Mouse (Mus musculus) heart, embryonic 11.5 days (tissue): ENCODE results near the gene Trpm8. TPM values are rescaled to one million over a fixed set of nuclear protein-coding genes. Genes with fewer than 3 reads are reported as not detected.
A peak's percentile ranks its signal among the peaks of the same experiment; 100 is the strongest.

Experiments used
- ATAC-seq: fragments of 200-750 bp; cut with Nextera tagmentation; replicated peaks from 2 replicates; pipeline ENCODE4 v1.8.0; 2017; ENCODE audit warnings: moderate library complexity; ENCODE audit not compliant: insufficient number of reproducible peaks, low FRiP score, low TSS enrichment
- H3K27ac ChIP-seq: fragments of 300-500 bp; sonication (generic); 2 replicates; pipeline ENCODE4 v1.5.1; 2014; ENCODE audit warnings: mild to moderate bottlenecking, low read depth, low read length
- H3K27me3 ChIP-seq: fragments of 300-500 bp; sonication (generic); 2 replicates; pipeline ENCODE4 v1.6.1; 2014; ENCODE audit warnings: mild to moderate bottlenecking, low read length, mixed read lengths; ENCODE audit not compliant: control insufficient read depth, insufficient read depth
- H3K36me3 ChIP-seq: fragments of 300-500 bp; sonication (generic); 2 replicates; pipeline ENCODE4 v1.6.1; 2014; ENCODE audit warnings: mild to moderate bottlenecking, low read length, moderate library complexity, mixed read lengths; ENCODE audit not compliant: control insufficient read depth, insufficient read depth
- H3K4me1 ChIP-seq: fragments of 300-500 bp; sonication (generic); 2 replicates; pipeline ENCODE4 v1.6.1; 2014; ENCODE audit warnings: low read length; ENCODE audit not compliant: control insufficient read depth, insufficient read depth
- H3K4me2 ChIP-seq: fragments of 300-500 bp; sonication (generic); 2 replicates; pipeline ENCODE4 v1.6.1; 2014; ENCODE audit warnings: mild to moderate bottlenecking, moderate library complexity
- H3K4me3 ChIP-seq: fragments of 300-500 bp; sonication (generic); 2 replicates; pipeline ENCODE4 v1.5.1; 2014; ENCODE audit warnings: low read depth, low read length
- H3K9ac ChIP-seq: fragments of 300-500 bp; sonication (generic); 2 replicates; pipeline ENCODE4 v1.6.1; 2014; ENCODE audit warnings: mild to moderate bottlenecking, low read depth, low read length, moderate library complexity
- H3K9me3 ChIP-seq: fragments of 300-500 bp; sonication (generic); replicated peaks from 2 replicates; pipeline ENCODE4 v1.6.1; 2016; ENCODE audit warnings: low read length; ENCODE audit not compliant: control insufficient read depth
- WGBS: fragments of 180-500 bp; shearing (Covaris S2); extraction: QIAGEN DNeasy Blood & Tissue Kit; methylation state at CpG from one replicate; pipeline ENCODE4 v1.1.7; 2014; ENCODE audit not compliant: insufficient replicate concordance; 5-methylcytosine and 5-hydroxymethylcytosine counted together
- polyA plus RNA-seq: library from polyadenylated mRNA; unstranded; fragments of >200 nt; fragmentation: Nextera tagmentation; extraction: Ambion mirVana; gene quantifications from 2 replicates; pipeline ENCODE4 v1.2.1, GENCODE M21; 2014

Trpm8 gene
- polyA plus RNA-seq, 1 experiment from 2014 or later, result 0.10 TPM

DNA sequence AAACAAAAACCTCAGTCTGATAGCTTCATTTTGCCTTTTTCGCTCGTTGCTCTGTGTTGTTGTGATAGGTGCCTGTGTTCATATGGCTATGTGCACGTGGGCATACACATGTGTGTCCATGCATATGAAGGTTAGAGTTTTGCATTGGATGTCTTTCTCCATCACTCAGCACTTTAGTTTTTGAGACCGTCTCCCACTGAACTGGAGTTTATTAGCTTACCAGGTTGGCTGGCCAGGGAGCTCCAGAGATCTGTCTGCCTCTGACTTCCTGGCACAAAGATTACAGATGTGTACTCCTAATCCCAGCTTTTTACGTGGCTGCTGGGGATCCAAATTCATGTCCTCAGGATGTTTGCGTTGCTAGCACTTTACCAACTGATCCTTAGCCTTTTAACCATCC, 26.3 kb downstream of the Trpm8 start:
- H3K9ac ChIP-seq, result no peak overlapping the region
- no peak overlapping the region for H3K4me2 ChIP-seq
- H3K4me1 ChIP-seq, result no peaks in the 10 kb centered on the region
- H3K4me3 ChIP-seq, result no peak overlapping the region
- peaks cover 92% of the 10 kb centered on the region for H3K9me3 ChIP-seq
- no peaks in the 10 kb centered on the region for H3K36me3 ChIP-seq
- no peak overlapping the region for H3K27ac ChIP-seq
- H3K27me3 ChIP-seq, result no peaks in the 10 kb centered on the region
- no peak for ATAC-seq
- WGBS, result 58% methylated on average over 6 of the region's 6 CpGs

GRCm38 (mm10) chr1:88304261-88304985, 27.0 kb downstream of the Trpm8 start:
- no peak for ATAC-seq
- no peak overlapping the region for H3K27ac ChIP-seq
- no peak overlapping the region for H3K4me2 ChIP-seq
- 58% methylated on average over 8 of the region's 8 CpGs for WGBS
- no peak overlapping the region for H3K4me3 ChIP-seq
- H3K9ac ChIP-seq, result no peak overlapping the region
- H3K9me3 ChIP-seq, result peaks cover 91% of the 10 kb centered on the region
- H3K4me1 ChIP-seq, result no peaks in the 10 kb centered on the region
- no peaks in the 10 kb centered on the region for H3K27me3 ChIP-seq
- no peaks in the 10 kb centered on the region for H3K36me3 ChIP-seq

DNA sequence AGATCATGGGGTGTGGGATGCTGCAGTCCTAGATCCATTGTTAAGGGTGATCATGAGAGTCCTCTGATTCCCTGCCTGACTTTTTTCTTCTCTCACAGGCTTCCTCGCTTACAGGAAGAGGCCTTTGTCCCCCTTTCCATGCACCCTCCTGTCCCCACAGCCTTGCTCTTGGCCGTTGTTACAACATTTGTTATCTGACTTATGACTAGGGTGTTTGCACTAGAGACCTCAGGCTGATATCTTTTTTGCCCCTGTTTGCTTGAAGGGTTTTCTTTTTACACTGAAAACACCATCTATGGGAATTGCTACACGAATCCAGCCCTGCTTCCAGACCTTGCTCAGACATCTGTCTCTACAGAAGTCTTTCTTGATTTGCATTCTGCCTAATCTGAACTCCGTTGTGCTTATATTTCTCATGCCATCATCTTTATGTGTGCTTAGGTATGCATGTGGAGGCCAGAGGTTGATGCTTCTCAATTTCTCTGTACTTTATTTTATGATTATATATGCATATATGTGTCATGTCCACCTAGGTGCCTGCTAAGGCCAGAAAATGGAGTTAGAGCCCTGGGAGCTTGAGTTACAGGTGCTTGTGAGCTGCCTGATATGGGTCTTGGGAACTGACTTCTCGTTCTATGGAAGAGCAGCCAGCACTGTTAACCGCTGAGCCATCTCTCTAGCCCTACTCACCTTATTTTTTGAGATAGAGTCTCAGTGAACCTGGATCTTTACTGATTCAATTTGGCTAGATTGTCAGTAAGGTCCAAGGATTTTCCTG, 27.7 kb downstream of the Trpm8 start:
- 44% methylated on average over 6 of the region's 6 CpGs for WGBS
- no peak overlapping the region for H3K9ac ChIP-seq
- H3K4me3 ChIP-seq, result no peak overlapping the region
- H3K27ac ChIP-seq, result no peak overlapping the region
- ATAC-seq, result no peak
- H3K4me2 ChIP-seq, result no peak overlapping the region
- H3K36me3 ChIP-seq, result no peaks in the 10 kb centered on the region
- H3K27me3 ChIP-seq, result no peaks in the 10 kb centered on the region
- H3K9me3 ChIP-seq, result peaks cover 91% of the 10 kb centered on the region
- H3K4me1 ChIP-seq, result no peaks in the 10 kb centered on the region

- WGBS, result 60% methylated on average over 1 of the region's 1 CpGs
- no peak overlapping the region for H3K27ac ChIP-seq
- peaks cover 83% of the 10 kb centered on the region for H3K9me3 ChIP-seq
- no peaks in the 10 kb centered on the region for H3K27me3 ChIP-seq
- H3K4me1 ChIP-seq, result no peaks in the 10 kb centered on the region
- ATAC-seq, result no peak
- H3K4me3 ChIP-seq, result no peak overlapping the region
- no peaks in the 10 kb centered on the region for H3K36me3 ChIP-seq
- H3K4me2 ChIP-seq, result no peak overlapping the region
- no peak overlapping the region for H3K9ac ChIP-seq
Observed at GRCm38 (mm10) chr1:88306543-88306942, 29.1 kb downstream of the Trpm8 start.

DNA sequence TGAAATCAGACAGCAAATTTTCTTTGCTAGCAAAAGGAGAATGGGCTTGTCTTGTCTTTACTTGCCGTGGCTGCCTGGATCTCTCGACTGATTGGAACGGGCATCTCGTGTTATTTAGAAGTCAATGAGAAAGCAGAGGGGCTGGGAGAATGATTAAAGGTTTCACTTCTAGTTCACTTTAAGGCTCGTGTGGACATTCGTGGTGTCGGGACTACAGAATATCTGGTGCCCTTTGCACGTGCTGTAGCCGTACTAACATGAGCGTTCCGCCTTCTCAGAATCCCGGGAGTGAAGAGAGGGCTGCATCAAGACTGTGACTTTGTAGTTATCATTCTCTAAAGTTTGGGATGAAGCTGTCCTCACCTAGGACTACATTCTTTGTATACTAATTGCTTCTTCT, 29.7 kb downstream of the Trpm8 start:
- Histone ChIP-seq H3K4me3 (no peak overlapping the region), H3K36me3 (no peaks in the 10 kb centered on the region), H3K27ac (no peak overlapping the region), H3K27me3 (no peaks in the 10 kb centered on the region), H3K4me1 (no peaks in the 10 kb centered on the region), H3K9ac (no peak overlapping the region), H3K9me3 (peaks cover 76% of the 10 kb centered on the region), H3K4me2 (no peak overlapping the region)
- 65% methylated on average over 12 of the region's 12 CpGs for WGBS
- no peak for ATAC-seq

- no peak overlapping the region for H3K4me3 ChIP-seq
- no peak overlapping the region for H3K9ac ChIP-seq
- no peak overlapping the region for H3K27ac ChIP-seq
- no peak overlapping the region for H3K4me2 ChIP-seq
- no peaks in the 10 kb centered on the region for H3K36me3 ChIP-seq
- peaks cover 61% of the 10 kb centered on the region for H3K9me3 ChIP-seq
- 39% methylated on average over 2 of the region's 2 CpGs for WGBS
- no peak for ATAC-seq
- no peaks in the 10 kb centered on the region for H3K27me3 ChIP-seq
- H3K4me1 ChIP-seq, result no peaks in the 10 kb centered on the region
Observed at GRCm38 (mm10) chr1:88309020-88309419, 31.6 kb downstream of the Trpm8 start.

DNA sequence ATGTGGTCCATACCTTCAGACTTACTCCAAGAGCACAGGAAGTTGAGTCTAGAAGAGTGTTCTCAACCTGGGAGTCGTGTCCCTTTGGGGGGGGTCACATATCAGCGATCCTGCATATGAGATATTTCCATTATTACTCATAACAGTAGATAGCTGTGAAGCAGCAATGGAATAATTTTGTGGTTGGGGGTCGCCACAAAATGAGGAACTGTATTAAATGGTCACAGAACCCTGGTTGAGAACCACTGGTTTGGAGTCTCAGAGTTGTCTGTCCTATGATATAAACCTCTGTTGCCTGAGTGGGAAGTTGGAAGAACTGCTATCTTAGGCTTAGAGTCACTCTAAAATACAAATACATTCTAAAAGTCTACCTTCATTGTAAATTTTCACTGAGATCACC, 32.4 kb downstream of the Trpm8 start:
- WGBS, result 45% methylated on average over 3 of the region's 3 CpGs
- H3K4me2 ChIP-seq, result no peak overlapping the region
- H3K9me3 ChIP-seq, result peaks cover 52% of the 10 kb centered on the region
- H3K27me3 ChIP-seq, result no peaks in the 10 kb centered on the region
- H3K9ac ChIP-seq, result no peak overlapping the region
- H3K4me3 ChIP-seq, result no peak overlapping the region
- H3K36me3 ChIP-seq, result no peaks in the 10 kb centered on the region
- no peaks in the 10 kb centered on the region for H3K4me1 ChIP-seq
- no peak overlapping the region for H3K27ac ChIP-seq
- ATAC-seq, result 0 out of 2 replicates have a peak, but pooled peaks have one; percentile 7

DNA sequence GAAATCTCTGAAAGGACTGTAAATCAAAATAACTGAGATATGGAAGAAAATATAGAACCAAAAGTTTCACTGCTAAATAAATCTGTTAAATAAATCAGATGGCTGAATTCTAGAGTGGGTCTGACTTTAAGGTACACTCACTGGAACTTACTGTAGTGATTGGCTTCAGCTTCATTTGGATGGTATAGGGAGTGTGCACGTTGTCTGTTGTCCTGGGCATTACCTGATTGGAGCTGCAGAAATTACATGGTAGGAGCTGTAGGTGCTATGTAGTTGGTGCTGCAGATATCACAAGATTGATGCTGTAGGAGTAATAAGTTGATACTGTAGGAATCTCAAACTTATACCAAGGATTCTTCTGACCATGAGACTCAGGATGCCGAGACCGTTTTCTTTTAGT, 32.9 kb downstream of the Trpm8 start:
- peaks cover 47% of the 10 kb centered on the region for H3K9me3 ChIP-seq
- ATAC-seq, result no peak

More for the DNA sequence above, 32.9 kb downstream of the Trpm8 start:
- Histone ChIP-seq H3K27ac (no peak overlapping the region), H3K36me3 (no peaks in the 10 kb centered on the region), H3K4me2 (no peak overlapping the region), H3K27me3 (no peaks in the 10 kb centered on the region), H3K4me1 (no peaks in the 10 kb centered on the region), H3K9ac (no peak overlapping the region), H3K4me3 (no peak overlapping the region)
- 60% methylated on average over 3 of the region's 3 CpGs for WGBS
